Mouse (Mus musculus) embryonic facial prominence, embryonic 15.5 days (tissue): Measurements from ENCODE around the gene Cdrt4. TPM values are rescaled to one million over a fixed set of nuclear protein-coding genes. Genes with fewer than 3 reads are reported as not detected.

ENCODE experiments used
- ATAC-seq: fragments of 200-750 bp; cut with Nextera tagmentation; 2 replicates; pipeline ENCODE4 v1.8.0; 2017; ENCODE audit warnings: low read depth, moderate TSS enrichment; ENCODE audit not compliant: insufficient number of reproducible peaks, low FRiP score, low TSS enrichment
- H3K27ac ChIP-seq: fragments of 300-500 bp; sonication (generic); replicated peaks from 2 replicates; pipeline ENCODE4 v1.5.1; 2015; ENCODE audit warnings: mild to moderate bottlenecking, inconsistent platforms
- H3K27me3 ChIP-seq: fragments of 300-500 bp; sonication (generic); 2 replicates; pipeline ENCODE4 v1.6.1; 2015; ENCODE audit warnings: inconsistent platforms
- H3K36me3 ChIP-seq: fragments of 300-500 bp; sonication (generic); 2 replicates; pipeline ENCODE4 v1.6.1; 2015; ENCODE audit warnings: mild to moderate bottlenecking, inconsistent platforms
- H3K4me1 ChIP-seq: fragments of 300-500 bp; sonication (generic); 2 replicates; pipeline ENCODE4 v1.6.1; 2015; ENCODE audit warnings: inconsistent platforms
- H3K4me2 ChIP-seq: fragments of 300-500 bp; sonication (generic); replicated peaks from 2 replicates; pipeline ENCODE4 v1.6.1; 2015; ENCODE audit warnings: mild to moderate bottlenecking, inconsistent platforms
- H3K4me3 ChIP-seq: fragments of 300-500 bp; sonication (generic); replicated peaks from 2 replicates; pipeline ENCODE4 v1.5.1; 2015; ENCODE audit warnings: mild to moderate bottlenecking, inconsistent platforms
- H3K9ac ChIP-seq: fragments of 300-500 bp; sonication (generic); 2 replicates; pipeline ENCODE4 v1.6.1; 2015; ENCODE audit warnings: inconsistent platforms
- H3K9me3 ChIP-seq: fragments of 300-500 bp; sonication (generic); replicated peaks from 2 replicates; pipeline ENCODE4 v1.6.1; 2016; ENCODE audit warnings: inconsistent platforms
- WGBS: fragments of 180-500 bp; shearing (Covaris S2); methylation state at CpG from one replicate; pipeline ENCODE4 v1.1.7; 2015; 5-methylcytosine and 5-hydroxymethylcytosine counted together
- polyA plus RNA-seq: library from polyadenylated mRNA; unstranded; fragments of >200 nt; fragmentation: Nextera tagmentation; extraction: Ambion mirVana; gene quantifications from 2 replicates; pipeline ENCODE4 v1.2.1, GENCODE M21; 2015

The Cdrt4 gene
- 0.25 and 0.32 TPM in 2 replicates for polyA plus RNA-seq

GRCm38 (mm10) chr11:62951012-62951411 is at the start of gene Cdrt4:
Gene Cdrt4 (plus strand): TSS chr11:62951193.
- no peak for ATAC-seq
- Histone ChIP-seq H3K4me2 (no peak within 1 kb of the TSS), H3K36me3 (no peaks in the 10 kb centered on the region), H3K9ac (no peak within 1 kb of the TSS), H3K27me3 (no peaks in the 10 kb centered on the region), H3K4me3 (no peak within 1 kb of the TSS), H3K27ac (no peak within 1 kb of the TSS), H3K9me3 (no peaks in the 10 kb centered on the region), H3K4me1 (no peaks in the 10 kb centered on the region)
- WGBS = 77% methylated on average over 3 of the region's 3 CpGs

- H3K9ac ChIP-seq = no peak overlapping the region
- H3K4me1 ChIP-seq = no peaks in the 10 kb centered on the region
- no peak for ATAC-seq
- no peaks in the 10 kb centered on the region for H3K9me3 ChIP-seq
- H3K4me3 ChIP-seq = no peak overlapping the region
- no peaks in the 10 kb centered on the region for H3K27me3 ChIP-seq
- H3K36me3 ChIP-seq = peaks cover under 1% of the 10 kb centered on the region; the same call in 1 of the 2 replicates
- no peak overlapping the region for H3K27ac ChIP-seq
- H3K4me2 ChIP-seq = no peak overlapping the region
- 29% methylated on average over 12 of the region's 12 CpGs for WGBS
These were observed 49.2 kb upstream of the Cdrt4 start for GRCm38 (mm10) chr11:62901699-62902323.

GRCm38 (mm10) chr11:62903871-62904495 is 47.0 kb upstream of the Cdrt4 start:
- no peak for ATAC-seq

DNA sequence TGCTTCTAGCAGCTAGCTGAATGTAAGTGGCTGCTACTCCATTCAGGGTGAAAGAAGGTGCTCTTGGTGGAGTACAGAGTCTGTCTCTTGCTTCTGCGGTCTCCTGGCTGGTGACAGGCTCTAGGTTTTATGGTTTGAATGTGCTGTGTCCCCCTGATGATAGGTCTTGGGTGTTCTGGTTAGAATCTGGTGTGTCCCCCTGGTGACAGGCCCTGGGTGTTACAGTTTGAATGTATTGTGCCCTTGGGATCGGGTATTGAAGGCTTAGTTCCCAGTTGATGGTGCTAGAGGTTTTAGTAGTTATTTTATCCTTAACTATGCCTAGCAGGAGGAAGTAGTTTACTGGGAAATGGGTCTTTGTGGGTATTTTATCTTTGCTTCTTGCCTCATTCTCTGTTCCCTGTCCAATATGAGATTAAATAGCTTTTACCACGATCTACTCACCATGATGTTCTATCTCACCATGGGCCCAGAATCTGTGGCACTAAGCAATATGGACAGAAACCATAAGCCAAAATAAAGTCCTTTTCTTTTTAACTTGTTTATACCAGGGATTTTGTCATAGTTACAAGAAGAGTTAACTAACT is 41.2 kb upstream of the Cdrt4 start:
- no peak overlapping the region for H3K9ac ChIP-seq
- no peak overlapping the region for H3K27ac ChIP-seq
- no peak overlapping the region for H3K4me3 ChIP-seq
- no peaks in the 10 kb centered on the region for H3K27me3 ChIP-seq
- H3K36me3 ChIP-seq = no peaks in the 10 kb centered on the region
- ATAC-seq = no peak
- no peak overlapping the region for H3K4me2 ChIP-seq
- peaks cover 8% of the 10 kb centered on the region for H3K4me1 ChIP-seq
- no peaks in the 10 kb centered on the region for H3K9me3 ChIP-seq
- 75% methylated on average over 3 of the region's 3 CpGs for WGBS

More at GRCm38 (mm10) chr11:62903871-62904495, 47.0 kb upstream of the Cdrt4 start:
- Histone ChIP-seq H3K4me1 (no peaks in the 10 kb centered on the region), H3K9ac (no peak overlapping the region), H3K27me3 (no peaks in the 10 kb centered on the region), H3K4me3 (no peak overlapping the region), H3K27ac (no peak overlapping the region), H3K4me2 (no peak overlapping the region), H3K9me3 (no peaks in the 10 kb centered on the region), H3K36me3 (no peaks in the 10 kb centered on the region)
- WGBS = 56% methylated on average over 6 of the region's 6 CpGs

DNA sequence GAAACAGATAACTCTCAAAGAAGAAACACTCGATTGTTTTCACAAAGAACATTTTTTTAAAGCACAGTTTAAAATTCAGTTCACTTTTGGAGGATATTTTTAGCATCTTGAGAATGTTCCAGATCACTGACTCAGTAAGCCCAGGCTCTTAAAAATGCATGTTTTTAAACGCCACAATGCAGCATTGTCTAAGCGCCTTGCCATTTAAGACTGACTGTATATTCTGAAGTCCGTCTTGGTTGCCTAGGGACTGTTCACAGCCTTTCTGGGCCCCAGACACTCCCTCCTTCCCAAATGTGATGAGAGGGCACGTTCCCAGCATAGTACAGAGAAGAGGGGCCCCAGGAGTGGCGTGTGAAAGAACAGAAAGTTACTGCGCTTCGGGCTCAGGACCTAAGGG is 39.6 kb upstream of the Cdrt4 start:
- Histone ChIP-seq H3K4me1 (peaks cover 10% of the 10 kb centered on the region), H3K4me2 (no peak overlapping the region), H3K36me3 (no peaks in the 10 kb centered on the region), H3K9ac (no peak overlapping the region), H3K9me3 (no peaks in the 10 kb centered on the region), H3K4me3 (no peak overlapping the region), H3K27me3 (no peaks in the 10 kb centered on the region), H3K27ac (peak overlapping the region; percentile 73)
- 40% methylated on average over 8 of the region's 8 CpGs for WGBS
- no peak; the same call in 1 of the 2 replicates for ATAC-seq

DNA sequence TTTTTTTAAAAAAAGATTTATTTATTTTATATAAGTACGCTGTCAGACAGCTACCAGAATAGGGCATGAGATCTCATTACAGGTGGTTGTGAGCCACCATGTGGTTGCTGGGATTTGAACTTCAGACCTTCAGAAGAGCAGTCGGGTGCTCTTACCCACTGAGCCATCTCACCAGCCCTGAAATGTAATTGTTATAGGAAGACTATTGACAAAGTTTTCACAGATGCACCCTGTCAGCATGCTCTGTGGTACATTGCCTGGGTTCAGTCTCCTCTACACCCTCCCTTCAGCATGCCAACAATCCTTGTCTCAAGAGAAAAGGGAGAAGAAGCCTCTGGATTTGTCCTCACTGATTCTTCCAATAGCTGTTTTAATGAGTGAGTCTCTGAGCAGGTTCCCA is 37.9 kb upstream of the Cdrt4 start:
- 91% methylated on average over 2 of the region's 2 CpGs for WGBS
- H3K4me1 ChIP-seq = peaks cover 14% of the 10 kb centered on the region
- no peak for ATAC-seq
- no peaks in the 10 kb centered on the region for H3K36me3 ChIP-seq
- no peak overlapping the region for H3K4me3 ChIP-seq
- H3K4me2 ChIP-seq = no peak overlapping the region
- no peaks in the 10 kb centered on the region for H3K9me3 ChIP-seq
- H3K27ac ChIP-seq = no peak overlapping the region
- no peak overlapping the region for H3K9ac ChIP-seq
- H3K27me3 ChIP-seq = no peaks in the 10 kb centered on the region

DNA sequence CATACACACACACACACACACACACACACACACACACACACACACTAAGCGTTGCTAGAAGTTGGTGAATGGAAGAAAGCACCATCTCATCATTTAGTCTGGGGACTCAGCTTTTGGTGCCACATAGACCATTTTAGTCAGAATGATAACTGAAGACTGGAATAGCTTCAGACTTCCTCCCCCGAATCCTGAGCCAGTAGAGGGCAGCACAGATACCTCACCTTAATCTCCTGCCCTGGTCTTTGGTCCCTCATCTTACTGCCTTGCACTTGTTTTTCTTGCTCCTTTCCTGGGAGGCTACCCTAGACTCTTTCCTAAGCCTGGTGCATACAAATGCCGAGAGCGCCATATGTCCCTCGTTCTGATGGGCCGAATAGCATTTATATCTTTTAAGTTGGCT is 36.5 kb upstream of the Cdrt4 start:
- no peak for ATAC-seq
- Histone ChIP-seq H3K4me1 (peaks cover 14% of the 10 kb centered on the region), H3K4me2 (no peak overlapping the region), H3K9me3 (no peaks in the 10 kb centered on the region), H3K4me3 (no peak overlapping the region), H3K27ac (no peak overlapping the region), H3K36me3 (no peaks in the 10 kb centered on the region), H3K27me3 (no peaks in the 10 kb centered on the region), H3K9ac (no peak overlapping the region)
- 55% methylated on average over 6 of the region's 6 CpGs for WGBS

DNA sequence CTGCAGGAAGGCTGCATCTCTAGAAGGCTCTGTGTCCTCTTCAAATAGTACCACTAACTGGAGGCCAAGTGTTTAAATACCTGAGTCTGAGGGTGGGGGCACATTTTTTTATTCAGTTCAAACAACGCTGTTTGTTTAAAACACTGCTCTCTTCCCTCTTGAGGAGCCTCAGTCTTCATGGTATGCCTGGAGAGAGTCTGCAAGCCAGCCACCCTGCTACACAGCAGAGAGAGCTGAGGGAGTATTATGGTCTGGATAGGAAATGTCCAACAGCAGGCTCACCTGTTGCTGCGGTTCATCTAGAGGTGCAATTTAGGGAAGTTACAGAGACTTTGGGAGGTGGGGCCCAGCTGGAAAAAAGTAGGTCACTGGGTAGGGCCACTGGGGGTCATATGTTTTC is 35.5 kb upstream of the Cdrt4 start:
- H3K27ac ChIP-seq = no peak overlapping the region
- H3K4me1 ChIP-seq = peaks cover 21% of the 10 kb centered on the region
- ATAC-seq = no peak
- no peak overlapping the region for H3K9ac ChIP-seq
- 83% methylated on average over 2 of the region's 2 CpGs for WGBS
- H3K36me3 ChIP-seq = no peaks in the 10 kb centered on the region
- H3K27me3 ChIP-seq = no peaks in the 10 kb centered on the region
- H3K4me2 ChIP-seq = no peak overlapping the region
- no peak overlapping the region for H3K4me3 ChIP-seq
- no peaks in the 10 kb centered on the region for H3K9me3 ChIP-seq

DNA sequence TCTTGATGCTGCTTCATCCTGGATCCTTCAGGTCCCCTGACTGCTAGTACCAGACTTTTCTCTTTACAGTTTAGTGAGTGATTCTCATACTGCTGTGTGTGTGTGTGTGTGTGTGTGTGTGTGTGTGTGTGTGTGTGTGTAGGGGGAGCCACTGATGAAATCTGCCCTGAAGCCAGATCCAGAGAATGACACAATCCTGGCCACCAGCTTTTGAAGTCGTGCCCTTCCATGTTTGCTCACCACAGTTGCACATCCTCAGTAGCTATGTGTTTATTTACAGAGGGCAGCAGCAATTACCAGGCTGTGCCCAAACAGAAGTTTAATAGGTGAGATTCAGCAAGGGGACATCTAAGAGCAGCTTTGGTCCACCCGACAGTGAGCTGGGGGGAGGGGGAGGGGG is 34.2 kb upstream of the Cdrt4 start:
- no peak overlapping the region for H3K27ac ChIP-seq
- WGBS = 22% methylated on average over 2 of the region's 2 CpGs
- ATAC-seq = no peak
- no peaks in the 10 kb centered on the region for H3K36me3 ChIP-seq
- no peak overlapping the region for H3K4me3 ChIP-seq
- no peak overlapping the region for H3K4me2 ChIP-seq
- H3K9ac ChIP-seq = no peak overlapping the region
- no peaks in the 10 kb centered on the region for H3K27me3 ChIP-seq
- peaks cover 19% of the 10 kb centered on the region for H3K4me1 ChIP-seq
- H3K9me3 ChIP-seq = no peaks in the 10 kb centered on the region

GRCm38 (mm10) chr11:62919946-62920742 is 30.8 kb upstream of the Cdrt4 start:
- Histone ChIP-seq H3K36me3 (no peaks in the 10 kb centered on the region), H3K27ac (peak overlapping the region; percentile 86), H3K4me2 (peak overlapping the region; percentile 48), H3K9ac (no peak overlapping the region), H3K9me3 (no peaks in the 10 kb centered on the region), H3K27me3 (no peaks in the 10 kb centered on the region; the same call in 1 of the 2 replicates), H3K4me3 (peak overlapping the region; percentile 31; the same call in 1 of the 2 replicates), H3K4me1 (peaks cover 25% of the 10 kb centered on the region)
- ATAC-seq = peak; percentile 65; the same call in 1 of the 2 replicates
- 45% methylated on average over 6 of the region's 6 CpGs for WGBS

DNA sequence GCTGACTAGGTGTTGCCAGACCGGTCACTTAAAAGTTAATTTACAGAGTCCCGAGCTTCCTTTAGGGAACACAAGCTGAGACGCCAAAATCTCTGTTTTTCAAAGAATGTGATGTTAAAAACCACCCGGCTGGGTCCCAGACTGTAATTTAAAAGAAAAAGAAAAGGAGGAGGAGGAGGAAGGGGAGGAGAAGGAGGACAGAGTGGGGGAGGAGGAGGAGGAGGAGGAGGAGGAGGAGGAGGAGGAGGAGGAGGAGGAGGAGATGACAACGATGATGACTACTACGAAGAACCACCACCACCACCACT is 30.3 kb upstream of the Cdrt4 start:
- Histone ChIP-seq H3K4me3 (peak overlapping the region; percentile 31), H3K4me2 (peak overlapping the region; percentile 48), H3K27me3 (no peaks in the 10 kb centered on the region; the same call in 1 of the 2 replicates), H3K9ac (no peak overlapping the region), H3K9me3 (no peaks in the 10 kb centered on the region), H3K4me1 (peaks cover 22% of the 10 kb centered on the region), H3K36me3 (no peaks in the 10 kb centered on the region), H3K27ac (peak overlapping the region; percentile 95)
- WGBS = 13% methylated on average over 6 of the region's 6 CpGs
- peak; percentile 6; the same call in 1 of the 2 replicates for ATAC-seq
